Mouse (Mus musculus) cerebellum, postnatal 25 days (tissue): ENCODE measurements around the gene Ccdc177.
"Not testable (repeated sequence)": the region's sequence is repeated elsewhere in the genome, so short reads cannot be mapped to it uniquely, and the experiment has no call there.

Experiments
- DNase-seq, 2 experiments: peaks; one replicate each; pipeline ENCODE4 v3.0.0; 2021; ENCODE audit warnings: mixed read lengths in 2 of 2

The Ccdc177 gene

GRCm38 (mm10) chr12:80760396-80760801, at the start of gene Ccdc177:
Gene Ccdc177, minus strand, starts transcription at chr12:80760687.
- DNase-seq = peak; percentile 91 to 94

- DNase-seq = no peak
These were observed 49.5 kb upstream of the Ccdc177 start for GRCm38 (mm10) chr12:80810005-80810404.

- no peak for DNase-seq
These were observed 47.1 kb upstream of the Ccdc177 start for GRCm38 (mm10) chr12:80807451-80808085.

- no peak for DNase-seq
These were observed 44.5 kb upstream of the Ccdc177 start for GRCm38 (mm10) chr12:80804861-80805428.

GRCm38 (mm10) chr12:80803924-80804323, 43.4 kb upstream of the Ccdc177 start:
- peak; percentile 81 to 88 for DNase-seq

GRCm38 (mm10) chr12:80801443-80801842, 41.0 kb upstream of the Ccdc177 start:
- DNase-seq = no peak

GRCm38 (mm10) chr12:80800156-80800555, 39.7 kb upstream of the Ccdc177 start:
- DNase-seq = no peak

GRCm38 (mm10) chr12:80798271-80798670, 37.8 kb upstream of the Ccdc177 start:
- DNase-seq = peak; percentile 83 to 88

GRCm38 (mm10) chr12:80794935-80795785, 34.7 kb upstream of the Ccdc177 start:
- no peak for DNase-seq

- DNase-seq = no peak
These were observed 34.0 kb upstream of the Ccdc177 start for GRCm38 (mm10) chr12:80794522-80794921.

GRCm38 (mm10) chr12:80793535-80793934, 33.0 kb upstream of the Ccdc177 start:
- no peak for DNase-seq

GRCm38 (mm10) chr12:80792867-80793266, 32.4 kb upstream of the Ccdc177 start:
- peak; percentile 62 to 67 for DNase-seq

- DNase-seq = peak in 1 of 2 experiments; percentile 53
These were observed 31.3 kb upstream of the Ccdc177 start for GRCm38 (mm10) chr12:80791571-80792444.

- DNase-seq = no peak
These were observed 30.4 kb upstream of the Ccdc177 start for GRCm38 (mm10) chr12:80790700-80791570.

GRCm38 (mm10) chr12:80789849-80790694, 29.6 kb upstream of the Ccdc177 start, which contains the start of gene Susd6:
Gene Susd6, plus strand, starts transcription at chr12:80790510.
- peak; percentile 99 for DNase-seq

GRCm38 (mm10) chr12:80789276-80789675, 28.8 kb upstream of the Ccdc177 start:
- not testable (repeated sequence) for DNase-seq

GRCm38 (mm10) chr12:80788188-80788587, 27.7 kb upstream of the Ccdc177 start:
- DNase-seq = no peak

- peak; percentile 66 to 69 for DNase-seq
These were observed 27.1 kb upstream of the Ccdc177 start for GRCm38 (mm10) chr12:80787604-80788003.

GRCm38 (mm10) chr12:80786591-80786990, 26.1 kb upstream of the Ccdc177 start:
- DNase-seq = no peak

- no peak for DNase-seq
These were observed 25.1 kb upstream of the Ccdc177 start for GRCm38 (mm10) chr12:80785597-80785996.

- no peak for DNase-seq
These were observed 24.5 kb upstream of the Ccdc177 start for GRCm38 (mm10) chr12:80785005-80785404.
